Mouse (Mus musculus) kidney, postnatal 4 days (tissue): ENCODE results near the gene Trip11.
A peak's percentile ranks its signal among the peaks of the same experiment; 100 is the strongest.

Experiments used
- DNase-seq, 2 experiments: peaks; one replicate each; pipeline ENCODE4 v3.0.0; 2021; ENCODE audit warnings: mixed read lengths in 2 of 2

Gene Trip11

GRCm38 (mm10) chr12:101893296-101893695, 19.8 kb downstream of the Trip11 start:
- DNase-seq, result peak; percentile 22 to 37

GRCm38 (mm10) chr12:101892832-101893231, 20.2 kb downstream of the Trip11 start:
- no peak for DNase-seq

- no peak for DNase-seq
Measured at GRCm38 (mm10) chr12:101891066-101891465, 22.0 kb downstream of the Trip11 start.

- DNase-seq, result no peak
Measured at GRCm38 (mm10) chr12:101889351-101889750, 23.7 kb downstream of the Trip11 start.

- no peak for DNase-seq
Measured at GRCm38 (mm10) chr12:101888312-101888711, 24.8 kb downstream of the Trip11 start.

- no peak for DNase-seq
Measured at GRCm38 (mm10) chr12:101884926-101885325, 28.1 kb downstream of the Trip11 start.

GRCm38 (mm10) chr12:101876374-101876773, 36.7 kb downstream of the Trip11 start:
- DNase-seq, result no peak

GRCm38 (mm10) chr12:101875107-101875506, 38.0 kb downstream of the Trip11 start:
- no peak for DNase-seq

DNA sequence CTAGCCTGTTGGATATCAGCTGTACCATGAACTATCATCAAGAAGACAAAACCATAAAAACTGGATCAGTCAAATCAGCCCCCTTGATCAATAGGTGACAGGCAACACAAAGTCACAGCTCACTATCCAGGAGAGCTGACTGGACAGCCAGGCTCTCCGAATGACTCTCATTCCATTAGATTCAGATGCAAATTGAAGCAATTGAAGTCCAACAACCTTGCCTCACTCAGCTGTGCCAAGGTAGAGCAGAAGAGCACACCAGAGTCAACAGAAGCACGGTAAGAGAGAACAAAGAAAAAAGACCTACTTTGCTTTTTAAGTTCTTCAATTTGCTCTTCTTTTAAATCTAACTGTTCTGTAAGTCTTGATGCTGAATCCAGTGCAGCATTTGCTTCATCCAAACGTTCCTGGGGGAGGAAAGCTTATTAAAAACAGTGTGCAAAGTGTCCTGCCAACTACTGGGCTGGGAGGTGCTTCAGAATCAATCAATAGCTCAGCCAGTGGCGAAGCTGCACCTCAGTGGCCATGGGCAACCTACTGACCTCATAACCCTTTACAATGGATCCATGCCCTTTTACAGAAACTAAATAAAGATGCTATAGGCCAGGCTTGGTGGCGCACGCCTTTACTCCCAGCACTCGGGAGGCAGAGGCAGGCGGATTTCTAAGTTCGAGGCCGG, 50.6 kb downstream of the Trip11 start:
- no peak for DNase-seq

DNA sequence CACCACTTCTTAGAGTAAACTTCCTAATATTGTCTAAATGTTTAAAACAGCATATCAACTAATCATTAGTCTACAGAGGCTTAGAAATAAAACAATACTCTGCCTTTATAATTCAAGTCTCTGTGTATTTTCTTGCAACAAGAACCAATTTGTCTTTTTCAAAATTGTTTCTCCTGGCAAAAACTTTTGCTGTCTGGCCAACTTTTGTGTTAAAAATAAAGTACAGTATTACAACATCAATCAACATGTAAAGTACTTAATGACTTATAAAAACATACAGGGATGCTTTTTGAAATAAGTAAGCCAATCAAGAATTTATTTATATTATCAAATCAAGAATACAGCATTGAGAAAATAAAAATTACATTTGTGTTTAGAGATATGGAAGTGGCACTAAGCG, 52.8 kb downstream of the Trip11 start:
- no peak for DNase-seq

DNA sequence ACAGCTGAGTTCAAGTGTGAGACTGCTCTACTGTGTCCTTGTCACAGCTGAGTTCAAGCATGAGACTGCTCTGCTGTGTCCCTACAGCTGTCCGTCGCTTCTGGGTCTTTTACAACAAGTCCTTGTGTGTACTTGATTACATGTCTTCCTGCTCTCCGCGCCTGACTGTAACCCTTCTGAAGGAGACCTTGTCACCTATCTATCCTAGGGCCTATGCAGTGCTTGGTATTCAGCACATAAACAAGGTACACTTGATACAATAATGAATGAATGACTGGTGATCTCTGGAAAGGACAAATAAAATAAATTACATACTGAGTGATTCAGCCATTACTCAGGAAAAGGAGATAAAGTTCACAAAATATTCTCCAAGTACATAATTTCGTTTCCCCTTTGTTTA, 55.1 kb downstream of the Trip11 start:
- no peak for DNase-seq

DNA sequence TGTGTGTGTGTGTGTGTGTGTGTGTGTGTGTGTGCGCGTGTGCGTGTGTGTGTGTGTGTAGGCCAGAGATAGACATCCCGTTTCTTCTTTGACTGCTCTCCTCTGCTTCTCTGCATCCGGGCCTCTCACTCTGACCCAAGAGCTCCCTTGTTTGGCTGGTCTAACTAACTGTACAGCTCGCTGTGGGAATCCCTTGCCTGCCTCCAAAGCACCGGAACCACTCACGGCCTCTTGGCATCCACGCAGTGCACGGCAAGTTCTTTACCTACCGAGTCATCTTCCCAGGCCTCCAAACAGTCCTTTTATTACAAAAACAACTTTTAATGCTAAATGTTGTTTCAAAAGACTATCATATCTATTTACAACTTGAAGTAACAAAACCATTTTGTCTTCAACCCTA, 58.7 kb downstream of the Trip11 start:
- no peak for DNase-seq

DNA sequence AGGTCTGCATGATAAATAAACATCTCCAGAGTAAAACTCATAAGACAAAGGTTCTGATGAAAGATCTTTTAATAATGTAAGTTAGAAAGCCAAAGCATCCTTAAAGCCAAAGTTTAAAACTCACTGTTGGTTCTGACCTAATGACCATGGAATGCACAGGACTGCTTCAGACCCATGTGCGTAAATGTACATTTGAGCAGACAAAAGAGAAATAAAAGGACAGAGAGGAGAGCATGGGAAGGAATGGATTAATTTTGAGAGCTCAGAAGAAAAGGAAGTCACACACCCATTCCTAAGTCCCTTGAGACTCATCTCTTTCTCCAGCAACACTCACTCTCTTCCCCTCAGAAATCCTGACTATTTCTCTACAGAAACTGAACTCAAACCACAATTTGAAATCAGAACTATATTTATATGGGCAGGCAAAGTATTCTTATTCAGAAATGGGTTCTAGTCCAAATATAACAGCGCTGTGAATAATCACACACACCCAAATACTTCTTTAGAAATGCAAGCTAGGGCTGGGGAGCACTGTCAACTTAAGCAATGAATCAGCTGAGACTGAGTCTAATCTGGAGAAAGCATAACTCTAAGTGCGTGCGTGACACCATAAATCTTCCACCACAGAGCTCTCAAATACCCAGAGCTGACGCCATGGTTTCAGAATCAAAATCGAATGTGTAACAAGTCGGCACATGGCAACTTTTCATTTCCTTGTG, 61.1 kb downstream of the Trip11 start:
- DNase-seq, result no peak

- DNase-seq, result no peak
Measured at GRCm38 (mm10) chr12:101851314-101851713, 61.8 kb downstream of the Trip11 start.

GRCm38 (mm10) chr12:101836546-101837274, 76.4 kb downstream of the Trip11 start:
- no peak for DNase-seq

DNA sequence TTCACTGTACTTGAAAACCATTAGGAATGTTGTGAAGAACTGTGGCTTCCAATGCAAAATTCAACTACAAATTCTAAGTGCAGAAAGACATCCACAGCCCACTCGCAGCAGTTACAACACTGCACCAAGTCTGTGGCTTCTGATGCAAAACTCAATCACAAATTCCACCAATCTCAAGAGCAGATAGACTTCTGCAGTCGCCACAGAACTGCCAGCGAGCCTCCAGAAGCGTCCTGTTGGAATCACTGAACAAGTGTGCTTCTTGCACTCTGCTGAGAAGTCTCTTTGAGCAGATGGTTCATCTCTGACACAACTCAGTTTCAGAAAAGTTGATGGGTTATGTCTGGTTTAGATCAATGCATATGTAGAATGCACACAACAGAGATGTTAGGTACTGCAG, 78.4 kb downstream of the Trip11 start:
- no peak for DNase-seq

- peak; percentile 43 to 56 for DNase-seq
Measured at GRCm38 (mm10) chr12:101833776-101834175, 79.3 kb downstream of the Trip11 start.

GRCm38 (mm10) chr12:101833115-101833506, 80.0 kb downstream of the Trip11 start:
- DNase-seq, result no peak

- DNase-seq, result peak in 1 of 2 experiments; percentile 34
Measured at GRCm38 (mm10) chr12:101832179-101833114, 80.6 kb downstream of the Trip11 start.

GRCm38 (mm10) chr12:101831221-101831620, 81.8 kb downstream of the Trip11 start:
- DNase-seq, result peak; percentile 21 to 36

- no peak for DNase-seq
Measured at GRCm38 (mm10) chr12:101823161-101823560, 89.9 kb downstream of the Trip11 start.

- DNase-seq, result no peak
Measured at GRCm38 (mm10) chr12:101821596-101821995, 91.5 kb downstream of the Trip11 start.

DNA sequence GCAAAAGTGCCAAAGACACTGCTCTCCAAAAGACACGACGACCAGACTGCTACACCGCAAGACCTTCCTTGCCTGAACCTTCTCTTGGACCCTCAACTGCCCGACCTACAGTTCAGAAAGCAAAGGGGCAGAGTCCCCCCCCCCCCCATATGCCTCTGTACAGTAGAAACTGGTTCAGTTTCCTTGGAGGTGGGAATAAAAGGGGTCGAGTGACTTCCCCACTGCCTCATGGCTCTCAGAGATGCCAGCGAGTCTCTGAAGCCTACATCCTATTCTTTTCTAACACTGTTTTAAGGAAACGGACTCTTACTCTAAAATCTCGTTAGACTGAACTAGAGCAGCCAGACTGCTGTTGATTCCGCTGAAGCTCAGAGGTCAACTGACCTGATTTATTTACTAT, 93.5 kb downstream of the Trip11 start:
- DNase-seq, result no peak
